Mouse (Mus musculus) left cerebral cortex, postnatal 4 days (tissue): Measurements from ENCODE around the gene Gdf5. TPM values are rescaled to one million over a fixed set of nuclear protein-coding genes. Genes with fewer than 3 reads are reported as not detected.
"Not testable (repeated sequence)": the region's sequence is repeated elsewhere in the genome, so short reads cannot be mapped to it uniquely, and the experiment has no call there.

Experiments
- DNase-seq: peaks from one replicate; pipeline ENCODE4 v3.0.0-alpha.2; 2022
- intact Hi-C: fragments of 180-260 bp; cut with DNase I; formaldehyde crosslinking; loops from one replicate; pipeline ENCODE4 v1.15.1; 2025
- total RNA-seq, 2 experiments: library from RNA; stranded (reverse); gene quantifications; 2 replicates each; pipeline ENCODE4 v1.2.3; 2021

Gene Gdf5
- total RNA-seq, 2 experiments from 2014 or later = 0.99 to 1.8 TPM

DNA sequence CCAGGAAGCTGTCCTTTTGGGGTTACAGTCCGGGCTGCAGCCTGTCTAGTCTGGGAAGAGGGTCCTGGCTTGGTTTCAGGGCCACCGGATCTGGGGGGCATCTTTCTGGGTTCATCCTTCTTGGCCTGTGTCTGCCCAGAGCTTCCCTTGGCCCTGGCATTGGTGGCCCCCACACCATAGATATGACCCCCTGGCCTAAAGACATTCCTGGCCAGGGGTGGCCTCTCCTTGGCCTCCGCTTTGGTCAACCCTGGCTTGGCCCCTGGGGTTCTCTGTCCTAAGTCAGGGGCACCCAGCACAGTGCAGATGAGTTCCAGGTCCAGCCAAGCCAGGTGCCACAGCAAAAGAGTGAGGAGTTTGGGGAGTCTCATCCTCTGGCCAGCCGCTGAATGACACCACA lies 482 bp downstream of the Gdf5 start:
- intact Hi-C loops = loop anchor here (5.0 kb wide), 1 partner anchor 97 kb away; no protein-coding TSS in a partner anchor

DNA sequence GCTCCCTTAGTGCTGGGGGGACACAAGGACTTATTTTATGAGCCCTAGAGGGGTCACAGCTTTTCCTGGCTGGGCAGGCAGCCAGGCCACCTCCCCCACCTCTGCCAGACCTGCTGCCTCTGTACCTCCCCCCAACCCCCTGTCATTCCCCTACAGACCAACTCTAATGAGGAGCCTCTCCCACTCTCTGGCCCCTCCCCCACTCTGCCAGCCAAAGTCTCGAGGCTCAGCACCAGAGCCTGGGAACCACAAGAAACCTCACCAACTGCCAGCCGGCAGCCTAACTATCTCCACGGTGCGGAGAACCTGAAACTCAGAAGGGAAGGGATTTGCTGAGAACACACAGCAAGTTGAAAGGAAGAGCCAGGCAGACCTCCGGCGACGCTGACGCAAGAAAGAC lies 1.7 kb downstream of the Gdf5 start:
- peak; percentile 26 for DNase-seq
- intact Hi-C loops = no loop called here

More for the DNA sequence above, 482 bp downstream of the Gdf5 start:
- DNase-seq = no peak

DNA sequence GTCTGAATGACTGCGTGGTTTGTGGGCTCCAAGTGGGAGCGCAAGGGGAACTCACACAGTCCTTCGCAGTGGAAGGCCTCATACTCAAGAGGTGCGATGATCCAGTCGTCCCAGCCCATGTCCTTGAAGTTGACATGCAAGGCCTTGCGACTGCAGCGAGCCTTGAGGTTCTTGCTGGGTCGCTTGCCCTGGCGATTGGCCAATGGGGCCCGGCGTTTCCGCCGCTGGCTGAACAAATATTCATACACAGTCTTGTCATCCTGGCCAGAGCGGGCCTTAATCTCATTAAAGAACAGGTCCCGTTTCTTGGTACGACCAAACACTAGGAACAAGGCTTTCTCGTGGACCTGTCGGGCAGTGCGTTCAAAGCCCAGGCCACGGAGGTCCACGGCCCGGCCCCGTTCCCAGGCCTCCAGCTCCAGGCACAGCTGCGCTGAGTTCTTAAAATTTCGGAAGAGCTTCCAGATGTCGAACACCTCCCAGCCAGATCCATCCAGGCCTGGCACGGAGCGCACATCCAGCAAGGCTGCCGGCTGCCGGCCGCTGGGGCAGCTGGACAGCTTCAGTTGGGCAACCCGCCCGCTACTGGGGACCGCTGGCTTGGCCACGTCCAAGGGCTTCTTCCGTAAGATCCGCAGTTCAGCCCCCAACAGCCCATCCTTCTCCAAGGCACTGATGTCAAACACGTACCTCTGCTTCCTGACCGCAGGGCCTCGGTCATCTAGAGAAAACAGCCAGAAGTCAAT lies 3.3 kb downstream of the Gdf5 start:
- intact Hi-C loops = no loop called here
- DNase-seq = peak; percentile 23

GRCm38 (mm10) chr2:155940681-155941080 lies 4.5 kb downstream of the Gdf5 start, which contains the start of gene Gm15557:
Gene Gm15557 (plus strand): TSS chr2:155940728.
- DNase-seq = no peak
- intact Hi-C loops = no loop called here

DNA sequence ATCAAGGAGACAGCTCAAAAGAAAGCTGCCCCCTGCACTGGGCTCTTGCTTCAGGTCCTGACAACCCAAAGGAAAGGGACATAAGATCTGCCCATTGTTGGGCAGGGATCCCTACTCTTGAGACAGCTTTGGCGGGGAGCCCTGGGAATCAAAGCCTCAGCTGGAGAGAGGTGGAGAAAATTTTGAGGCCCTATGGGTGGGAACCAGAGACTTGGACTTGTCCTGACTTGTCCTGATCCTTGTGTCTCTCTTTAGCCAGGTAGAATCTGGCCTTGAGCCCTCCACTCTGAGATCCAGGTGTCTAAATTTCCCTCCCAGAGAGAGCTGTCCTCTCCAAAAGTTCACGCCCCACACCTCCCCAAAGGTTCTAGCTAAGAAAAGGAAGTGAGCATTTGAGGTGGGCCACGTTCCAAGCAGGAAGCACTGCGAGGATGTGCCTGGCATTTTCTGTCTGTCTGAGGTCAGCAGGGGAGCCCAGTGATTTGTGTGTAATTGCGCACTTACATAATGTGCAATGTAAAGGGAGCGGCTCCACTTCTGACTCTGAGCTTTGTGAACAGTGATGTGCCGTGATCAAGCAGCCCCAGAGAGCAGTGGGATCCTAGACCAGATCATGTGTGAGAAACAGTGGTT lies 5.2 kb downstream of the Gdf5 start:
- intact Hi-C loops = no loop called here
- no peak for DNase-seq

DNA sequence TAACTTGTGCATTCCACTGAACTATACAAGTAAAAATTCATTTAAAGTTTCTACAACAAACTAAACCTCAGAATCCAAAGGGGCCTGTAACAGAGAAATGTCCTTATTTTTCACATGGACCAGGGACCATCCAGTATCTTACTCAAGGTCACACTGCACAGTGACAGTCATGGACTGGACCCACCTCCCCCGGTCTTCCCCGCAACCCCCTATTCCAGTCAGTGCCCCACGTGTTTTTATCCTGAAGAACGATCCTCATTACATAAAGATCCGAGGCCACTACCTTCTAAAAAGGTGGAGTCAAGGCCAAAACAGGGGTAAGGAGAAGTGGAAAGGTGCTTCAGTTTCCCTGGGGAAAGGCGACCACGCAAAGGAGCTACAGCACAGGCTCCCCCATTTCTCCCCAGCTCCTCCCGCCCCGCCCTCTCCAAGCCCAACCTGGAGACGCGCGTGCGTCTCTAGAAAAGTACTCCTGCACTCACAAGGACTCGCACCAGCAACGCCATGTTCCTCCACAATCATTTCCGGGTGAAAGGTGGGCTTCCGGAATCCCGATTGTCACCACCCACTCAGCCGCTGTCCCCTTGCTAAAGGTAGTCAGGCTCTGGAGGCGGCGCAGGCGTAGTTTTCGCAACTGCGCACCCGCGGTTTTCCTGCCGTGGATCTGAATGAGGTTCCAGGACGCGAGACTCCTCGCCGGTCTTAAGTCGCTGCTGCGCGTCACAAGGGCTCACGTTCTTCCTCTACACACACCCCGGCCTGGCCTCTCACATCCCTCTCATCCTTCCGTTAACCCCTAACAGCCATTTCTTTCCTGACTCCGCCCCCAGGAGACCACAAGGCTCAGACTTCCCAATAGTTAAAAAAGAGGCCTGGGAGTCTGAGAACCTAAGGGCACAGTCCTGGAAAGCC lies 15.4 kb downstream of the Gdf5 start, which contains the start of gene Uqcc1:
Gene Uqcc1, minus strand, starts transcription at position 780 of the 912 bp plus-strand sequence.
- intact Hi-C loops = no loop called here
- DNase-seq = peak; percentile 91

DNA sequence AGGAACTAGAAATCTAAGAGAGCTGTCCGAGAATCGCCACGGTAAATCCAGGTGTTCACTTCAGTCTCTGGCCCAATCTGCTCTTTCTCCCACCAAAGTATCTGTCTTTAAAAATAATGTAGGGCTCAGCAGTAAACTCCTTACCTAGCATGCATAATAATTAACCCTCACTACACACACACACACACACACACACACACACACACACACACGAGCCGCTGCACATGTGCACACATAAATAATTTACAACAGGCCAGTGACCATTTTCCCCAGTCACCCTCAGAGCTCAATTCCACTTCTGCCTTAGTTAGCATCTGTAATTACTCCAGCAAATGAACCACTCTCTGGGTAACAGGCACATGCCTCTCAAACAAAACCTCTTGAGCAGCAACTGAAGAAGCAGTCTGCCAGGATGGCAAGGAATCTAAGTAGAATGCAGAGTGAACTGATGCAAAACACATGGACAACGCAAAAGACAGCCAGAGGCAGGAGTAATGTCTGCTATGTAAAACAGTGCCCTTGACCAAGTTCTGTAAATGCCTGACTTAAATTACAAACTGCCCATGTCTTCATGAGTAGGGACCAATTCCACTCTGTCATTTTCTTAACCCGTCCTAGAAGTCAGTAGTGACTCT lies 16.3 kb downstream of the Gdf5 start:
- no peak for DNase-seq
- intact Hi-C loops = no loop called here

DNA sequence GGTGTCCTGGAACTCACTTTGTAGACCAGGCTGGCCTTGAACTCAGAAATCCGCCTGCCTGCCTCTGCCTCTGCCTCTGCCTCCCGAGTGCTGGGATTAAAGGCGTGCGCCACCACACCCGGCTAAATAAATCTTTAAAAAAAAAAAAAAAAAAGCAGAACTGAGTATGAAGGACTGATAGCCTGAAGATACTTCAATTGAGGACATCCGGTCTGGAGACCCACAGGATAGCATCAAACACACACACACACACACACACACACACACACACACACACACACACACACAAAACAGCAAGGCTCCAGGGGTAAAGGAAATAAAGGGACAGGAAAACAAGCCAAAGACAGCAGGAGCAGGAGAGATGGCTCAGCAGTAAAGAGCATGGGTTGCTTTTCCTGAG lies 20.0 kb downstream of the Gdf5 start:
- DNase-seq, intact Hi-C loops: not testable (repeated sequence)

DNA sequence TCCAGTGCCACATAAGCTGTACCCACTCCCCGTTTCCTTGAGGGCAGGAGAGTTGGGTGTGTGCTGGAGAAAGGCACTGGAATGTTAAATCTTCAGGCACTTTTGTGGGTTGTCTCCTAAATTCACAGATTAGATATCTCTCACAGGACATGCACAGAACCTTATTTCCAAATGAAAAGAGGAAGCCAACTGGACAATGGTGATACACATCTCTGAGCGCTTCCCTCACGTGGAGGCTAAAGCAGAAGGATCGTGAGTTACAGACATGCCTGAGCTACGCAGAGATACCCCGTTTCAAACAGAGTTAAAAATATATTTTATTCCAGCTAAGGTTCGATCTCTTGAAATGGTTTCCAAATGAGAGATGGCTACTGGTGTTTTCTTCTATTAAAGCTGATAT lies 22.0 kb downstream of the Gdf5 start:
- DNase-seq = no peak
- intact Hi-C loops = no loop called here

DNA sequence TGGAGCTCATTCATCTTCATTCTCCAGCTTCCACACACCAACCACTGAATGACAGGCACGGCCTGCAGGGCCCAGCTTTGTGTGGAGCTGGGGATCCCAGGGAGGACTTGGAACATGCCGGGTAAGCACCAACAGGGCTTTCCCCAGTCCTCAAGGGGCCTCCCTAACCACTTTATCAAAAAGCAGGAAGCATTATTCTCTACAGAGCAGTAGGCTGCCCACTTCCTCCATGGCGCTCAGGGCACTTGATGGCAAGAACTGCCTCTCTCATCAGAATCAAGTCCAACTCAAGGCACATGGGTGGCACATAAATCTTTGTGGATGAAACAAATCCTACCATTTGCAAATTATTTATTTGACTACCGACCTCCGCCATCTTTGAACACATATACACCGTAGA lies 30.5 kb downstream of the Gdf5 start:
- DNase-seq = no peak
- intact Hi-C loops = no loop called here

DNA sequence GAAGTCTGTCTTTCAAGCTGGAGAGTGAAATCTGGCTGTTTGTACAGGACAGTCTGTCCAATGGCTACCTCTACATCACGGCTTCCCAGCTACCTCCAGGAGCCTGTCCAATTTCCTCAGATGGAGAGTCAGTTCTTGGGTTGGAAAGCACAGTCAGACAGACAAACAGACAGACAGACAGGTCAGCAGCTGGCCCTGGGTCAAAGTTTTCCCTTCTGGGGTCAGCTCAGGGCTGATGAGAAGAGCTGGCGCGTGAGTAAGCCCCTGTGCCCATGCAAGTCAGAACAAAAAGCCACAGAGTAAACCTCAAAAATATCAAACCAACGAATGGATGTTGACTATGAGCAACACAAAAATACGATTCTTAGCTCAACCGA lies 41.5 kb downstream of the Gdf5 start:
- intact Hi-C loops = no loop called here
- DNase-seq = peak; percentile 9

- intact Hi-C loops = no loop called here
- peak; percentile 75 for DNase-seq
These were observed 42.1 kb downstream of the Gdf5 start for GRCm38 (mm10) chr2:155902989-155903631.

- no peak for DNase-seq
- intact Hi-C loops = no loop called here
These were observed 50.0 kb downstream of the Gdf5 start for GRCm38 (mm10) chr2:155895046-155895735.

- DNase-seq = no peak
- intact Hi-C loops = no loop called here
These were observed 50.7 kb downstream of the Gdf5 start for GRCm38 (mm10) chr2:155894307-155895045.

Other genes with a start within 250 kb of the Gdf5 start
- gene Edem2, start 215.9 kb downstream of the Gdf5 start, total RNA-seq = 10 to 100 TPM; 27.9 to 28.7 TPM
- not detected for gene Gm17581, start 209.5 kb downstream of the Gdf5 start, total RNA-seq
- 1 to 10 TPM; 2.5 to 3.4 TPM for gene Procr, start 194.2 kb downstream of the Gdf5 start, total RNA-seq
- gene Mmp24, start 170.0 kb downstream of the Gdf5 start, total RNA-seq = 100 to 1,000 TPM; 110 to 114 TPM
- gene BC029722, start 125.9 kb downstream of the Gdf5 start, total RNA-seq = 10 to 100 TPM; 23.3 to 24.2 TPM
- gene Eif6, start 118.4 kb downstream of the Gdf5 start, total RNA-seq = 10 to 100 TPM; 94.6 to 98.0 TPM
- gene Fam83c, start 110.5 kb downstream of the Gdf5 start, total RNA-seq = not detected
- gene Uqcc1, start 15.1 kb downstream of the Gdf5 start, total RNA-seq = 10 to 100 TPM; 42.3 to 43.7 TPM
- not detected for gene Gm15557, start 4.6 kb downstream of the Gdf5 start, total RNA-seq
- 10 to 100 TPM; 22.2 to 23.9 TPM for gene Cep250, start 11.1 kb upstream of the Gdf5 start, total RNA-seq
- gene 6430550D23Rik, start 62.6 kb upstream of the Gdf5 start, total RNA-seq = 1 to 10 TPM in 1 of 2 experiments, under 1 TPM in 1; 0.86 to 1.4 TPM
- gene Ergic3, start 62.7 kb upstream of the Gdf5 start, total RNA-seq = 100 to 1,000 TPM; 271 to 274 TPM
- not detected for gene Fer1l4, start 107.6 kb upstream of the Gdf5 start, total RNA-seq
- gene Spag4, start 119.8 kb upstream of the Gdf5 start, total RNA-seq = 1 to 10 TPM; 6.6 to 9.3 TPM
- 10 to 100 TPM; 14.2 to 18.4 TPM for gene Cpne1, start 166.6 kb upstream of the Gdf5 start, total RNA-seq
- 10 to 100 TPM; 43.4 to 50.3 TPM for gene Rbm12, start 166.6 kb upstream of the Gdf5 start, total RNA-seq
- gene Gm28036, start 181.7 kb upstream of the Gdf5 start, total RNA-seq = 10 to 100 TPM; 26.1 to 40.2 TPM
- 100 to 1,000 TPM; 223 to 225 TPM for gene Romo1, start 198.7 kb upstream of the Gdf5 start, total RNA-seq
- 10 to 100 TPM; 25.4 to 26.6 TPM for gene Nfs1, start 198.8 kb upstream of the Gdf5 start, total RNA-seq
- 100 to 1,000 TPM; 345 to 348 TPM for gene Rbm39, start 234.9 kb upstream of the Gdf5 start, total RNA-seq